Mouse (Mus musculus) spleen, adult 2 months (tissue): ENCODE measurements around the gene Med11.

ENCODE experiments used
- CTCF ChIP-seq: fragments of 200-500 bp; IDR thresholded peaks from 2 replicates; pipeline ENCODE4 v1.5.1; 2011; ENCODE audit warnings: mild to moderate bottlenecking, inconsistent platforms; ENCODE audit not compliant: insufficient read depth, insufficient read length, insufficient replicate concordance; ENCODE audit errors: extremely low read depth
- POLR2A ChIP-seq: fragments of 200-500 bp; IDR thresholded peaks from 2 replicates; pipeline ENCODE4 v1.6.1; 2011; ENCODE audit warnings: low read depth, low read length, inconsistent platforms

DNA sequence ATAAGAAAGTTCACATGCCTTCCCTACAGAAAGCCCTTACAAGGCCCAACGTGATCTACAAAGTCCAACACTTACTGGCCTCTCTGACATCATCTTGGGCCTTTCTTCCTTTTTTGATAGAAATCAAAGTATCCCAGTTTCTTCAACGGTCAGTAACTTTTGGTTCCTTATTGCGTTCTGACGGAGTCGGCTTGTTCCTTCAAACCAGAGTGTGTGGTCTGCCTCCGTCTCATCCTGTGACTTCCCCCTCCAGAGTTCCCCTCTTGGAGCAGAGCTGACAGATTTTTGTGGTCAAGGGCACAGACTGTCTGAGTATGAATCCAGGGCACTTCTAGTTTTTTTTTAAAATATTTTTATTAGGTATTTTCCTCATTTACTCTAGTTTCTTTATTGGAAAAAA lies 38.0 kb downstream of the Med11 start:
- no peak for TF ChIP-seq POLR2A
- no peak for TF ChIP-seq CTCF
